Mouse (Mus musculus) hindbrain, postnatal 0 days (tissue): ENCODE measurements around the gene Fam71b. TPM values are rescaled to one million over a fixed set of nuclear protein-coding genes. Genes with fewer than 3 reads are reported as not detected.

Source experiments
- ATAC-seq: fragments of 200-750 bp; cut with Nextera tagmentation; 2 replicates; pipeline ENCODE4 v1.8.0; 2017; ENCODE audit warnings: mild to moderate bottlenecking, moderate TSS enrichment, moderate library complexity
- DNase-seq: peaks from one replicate; pipeline ENCODE4 v3.0.0-alpha.2; 2015; ENCODE audit warnings: low spot score
- H3K27ac ChIP-seq: fragments of 300-500 bp; sonication (generic); 2 replicates; pipeline ENCODE4 v1.5.1; 2014; ENCODE audit warnings: mild to moderate bottlenecking
- H3K27me3 ChIP-seq: fragments of 300-500 bp; sonication (generic); 2 replicates; pipeline ENCODE4 v1.6.1; 2014; ENCODE audit warnings: low read length, mixed read lengths; ENCODE audit not compliant: insufficient read depth
- H3K36me3 ChIP-seq: fragments of 300-500 bp; sonication (generic); 2 replicates; pipeline ENCODE4 v1.6.1; 2014; ENCODE audit warnings: low read length, mixed read lengths; ENCODE audit not compliant: insufficient read depth
- H3K4me1 ChIP-seq: fragments of 300-500 bp; sonication (generic); 2 replicates; pipeline ENCODE4 v1.6.1; 2014; ENCODE audit warnings: antibody characterized with exemption, low read length, mixed read lengths; ENCODE audit not compliant: insufficient read depth
- H3K4me2 ChIP-seq: fragments of 300-500 bp; sonication (generic); 2 replicates; pipeline ENCODE4 v1.6.1; 2014; ENCODE audit warnings: low read depth, mild to moderate bottlenecking, low read length, moderate library complexity, mixed read lengths
- H3K4me3 ChIP-seq: fragments of 300-500 bp; sonication (generic); 2 replicates; pipeline ENCODE4 v1.5.1; 2014; ENCODE audit warnings: low read length
- H3K9ac ChIP-seq: fragments of 300-500 bp; sonication (generic); replicated peaks from 2 replicates; pipeline ENCODE4 v1.6.1; 2014; ENCODE audit warnings: mild to moderate bottlenecking, low read length, moderate library complexity, mixed read lengths
- H3K9me3 ChIP-seq: fragments of 300-500 bp; sonication (generic); 2 replicates; pipeline ENCODE4 v1.6.1; 2016; ENCODE audit warnings: low read length, mixed read lengths
- CTCF ChIP-seq: IDR thresholded peaks from 2 replicates; pipeline ENCODE4 v1.5.1; 2016; ENCODE audit warnings: antibody characterized with exemption, control low read depth, low read depth
- WGBS: fragments of 180-500 bp; shearing (Covaris S2); extraction: QIAGEN DNeasy Blood & Tissue Kit; methylation state at CpG from one replicate; pipeline ENCODE4 v1.1.7; 2014; 5-methylcytosine and 5-hydroxymethylcytosine counted together
- polyA plus RNA-seq: library from polyadenylated mRNA; unstranded; fragments of >200 nt; fragmentation: Nextera tagmentation; extraction: Ambion mirVana; gene quantifications from 2 replicates; pipeline ENCODE4 v1.2.1, GENCODE M21; 2015
- total RNA-seq: library from RNA; depleted of rRNA; stranded (reverse); fragments of >200 nt; gene quantifications from 2 replicates; pipeline ENCODE4 v1.2.3, GENCODE M21; 2014; rRNA removed

Gene Fam71b
- total and polyA plus RNA-seq, 2 experiments from 2014 or later = not detected

DNA sequence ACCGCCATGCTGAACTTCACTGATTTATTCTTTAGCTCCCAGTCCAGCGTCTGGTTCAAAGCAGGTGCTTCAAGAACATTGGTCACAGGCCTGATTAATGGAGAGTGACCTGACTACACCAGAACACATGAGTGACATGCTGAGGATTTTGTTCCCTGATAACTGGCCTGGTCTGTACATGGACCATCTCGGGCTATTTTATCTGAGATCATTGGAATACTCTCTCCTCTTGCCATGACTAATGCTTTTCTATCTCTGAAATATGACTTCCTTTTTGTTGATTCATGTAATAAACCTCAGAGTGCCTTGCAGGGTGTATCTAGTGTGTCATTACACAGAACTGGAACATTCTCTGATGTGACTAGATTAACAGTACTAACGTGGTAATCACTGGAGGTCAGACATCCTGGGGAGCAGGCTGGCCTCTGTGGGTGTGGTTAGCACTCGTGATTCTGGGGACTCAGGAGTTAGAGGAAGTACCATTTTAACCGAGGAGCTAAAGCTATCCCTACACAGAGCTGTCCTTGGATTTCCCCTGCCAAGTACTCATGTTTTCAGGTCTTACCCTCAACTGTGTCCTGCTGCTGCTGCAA lies 58.2 kb downstream of the Fam71b start, which contains the start of gene Havcr2:
TSS of gene Havcr2 (plus strand) at position 483 of the 593 bp plus-strand sequence.
- no peaks in the 10 kb centered on the region for H3K4me1 ChIP-seq
- TF ChIP-seq CTCF = no peak
- H3K27ac ChIP-seq = no peak within 1 kb of the TSS
- H3K9me3 ChIP-seq = no peaks in the 10 kb centered on the region
- H3K4me3 ChIP-seq = no peak within 1 kb of the TSS
- H3K27me3 ChIP-seq = no peaks in the 10 kb centered on the region
- no peak for DNase-seq
- no peak for ATAC-seq
- 78% methylated on average over 6 of the region's 6 CpGs for WGBS
- no peaks in the 10 kb centered on the region for H3K36me3 ChIP-seq
- no peak within 1 kb of the TSS for H3K4me2 ChIP-seq
- no peak within 1 kb of the TSS for H3K9ac ChIP-seq

Other genes with a start within 250 kb of the Fam71b start
- 0.65 and 1.6 TPM in 2 replicates for gene Nipal4, start 230.1 kb upstream of the Fam71b start, total RNA-seq
- 0.38 and 0.47 TPM in 2 replicates for gene Nipal4, start 230.1 kb upstream of the Fam71b start, polyA plus RNA-seq
- 1.8 and 2.2 TPM in 2 replicates for gene Fndc9, start 161.0 kb upstream of the Fam71b start, total RNA-seq
- gene Fndc9, start 161.0 kb upstream of the Fam71b start, polyA plus RNA-seq = 3.8 and 5.0 TPM in 2 replicates
- 136 and 162 TPM in 2 replicates for gene Cyfip2, start 83.7 kb upstream of the Fam71b start, total RNA-seq
- 72.4 and 79.1 TPM in 2 replicates for gene Cyfip2, start 83.7 kb upstream of the Fam71b start, polyA plus RNA-seq
- not detected in 2 replicates for gene Itk, start 7.0 kb upstream of the Fam71b start, total RNA-seq
- 0.04 TPM in 1 of 2 replicates, not detected in the other for gene Itk, start 7.0 kb upstream of the Fam71b start, polyA plus RNA-seq
- 14.5 and 19.1 TPM in 2 replicates for gene Med7, start 40.4 kb downstream of the Fam71b start, total RNA-seq
- gene Med7, start 40.4 kb downstream of the Fam71b start, polyA plus RNA-seq = 62.1 and 63.3 TPM in 2 replicates
- gene Havcr2, start 58.4 kb downstream of the Fam71b start, total RNA-seq = 0.21 and 0.43 TPM in 2 replicates
- 0.23 and 0.24 TPM in 2 replicates for gene Havcr2, start 58.4 kb downstream of the Fam71b start, polyA plus RNA-seq
- gene Gm12169, start 127.7 kb downstream of the Fam71b start, total RNA-seq = not detected in 2 replicates
- not detected in 2 replicates for gene Gm12169, start 127.7 kb downstream of the Fam71b start, polyA plus RNA-seq
- not detected in 2 replicates for gene BC053393, start 175.0 kb downstream of the Fam71b start, total RNA-seq
- gene BC053393, start 175.0 kb downstream of the Fam71b start, polyA plus RNA-seq = not detected in 2 replicates
- not detected in 2 replicates for gene Dppa1, start 232.7 kb downstream of the Fam71b start, total RNA-seq
- not detected in 2 replicates for gene Dppa1, start 232.7 kb downstream of the Fam71b start, polyA plus RNA-seq